Mouse (Mus musculus) midbrain, embryonic 11.5 days (tissue): ENCODE measurements around the gene Pip5k1b. TPM values are rescaled to one million over a fixed set of nuclear protein-coding genes. Genes with fewer than 3 reads are reported as not detected.

Experiments used
- ATAC-seq: fragments of 200-750 bp; cut with Nextera tagmentation; 2 replicates; pipeline ENCODE4 v1.8.0; 2017; ENCODE audit warnings: moderate TSS enrichment, moderate library complexity; ENCODE audit not compliant: low FRiP score
- DNase-seq: peaks from one replicate; pipeline ENCODE4 v3.0.0; 2015; ENCODE audit warnings: low spot score; ENCODE audit errors: missing footprints
- H3K27ac ChIP-seq: fragments of 300-500 bp; sonication (generic); 2 replicates; pipeline ENCODE4 v1.5.1; 2014; ENCODE audit warnings: low read depth, low read length
- H3K27me3 ChIP-seq: fragments of 300-500 bp; sonication (generic); 2 replicates; pipeline ENCODE4 v1.6.1; 2014; ENCODE audit warnings: mild to moderate bottlenecking, low read length, moderate library complexity, mixed read lengths; ENCODE audit not compliant: control insufficient read depth, insufficient read depth
- H3K36me3 ChIP-seq: fragments of 300-500 bp; sonication (generic); 2 replicates; pipeline ENCODE4 v1.6.1; 2014; ENCODE audit warnings: mild to moderate bottlenecking, low read length, moderate library complexity, mixed read lengths; ENCODE audit not compliant: control insufficient read depth, insufficient read depth
- H3K4me1 ChIP-seq: fragments of 300-500 bp; sonication (generic); 2 replicates; pipeline ENCODE4 v1.6.1; 2014; ENCODE audit warnings: low read length; ENCODE audit not compliant: control insufficient read depth, insufficient read depth
- H3K4me2 ChIP-seq: fragments of 300-500 bp; sonication (generic); 2 replicates; pipeline ENCODE4 v1.6.1; 2014; ENCODE audit warnings: mild to moderate bottlenecking, moderate library complexity
- H3K4me3 ChIP-seq: fragments of 300-500 bp; sonication (generic); 2 replicates; pipeline ENCODE4 v1.5.1; 2014; ENCODE audit warnings: low read depth, low read length
- H3K9ac ChIP-seq: fragments of 300-500 bp; sonication (generic); 2 replicates; pipeline ENCODE4 v1.6.1; 2014; ENCODE audit warnings: low read length
- H3K9me3 ChIP-seq: fragments of 300-500 bp; sonication (generic); 2 replicates; pipeline ENCODE4 v1.6.1; 2016; ENCODE audit warnings: low read length; ENCODE audit not compliant: control insufficient read depth
- WGBS: fragments of 180-500 bp; shearing (Covaris S2); extraction: QIAGEN DNeasy Blood & Tissue Kit; methylation state at CpG from one replicate; pipeline ENCODE4 v1.1.7; 2014; 5-methylcytosine and 5-hydroxymethylcytosine counted together
- polyA plus RNA-seq: library from polyadenylated mRNA; unstranded; fragments of >200 nt; fragmentation: Nextera tagmentation; extraction: Ambion mirVana; gene quantifications from 2 replicates; pipeline ENCODE4 v1.2.1, GENCODE M21; 2014

The Pip5k1b gene
- polyA plus RNA-seq, 1 experiment from 2014 or later = 2.3 TPM

GRCm38 (mm10) chr19:24538181-24538580 is 17.5 kb downstream of the Pip5k1b start:
- H3K27ac ChIP-seq = no peak overlapping the region
- no peaks in the 10 kb centered on the region for H3K4me1 ChIP-seq
- no peak overlapping the region for H3K9ac ChIP-seq
- no peaks in the 10 kb centered on the region for H3K9me3 ChIP-seq
- no peaks in the 10 kb centered on the region for H3K27me3 ChIP-seq
- DNase-seq (peak; percentile 4), ATAC-seq (no peak)
- H3K4me2 ChIP-seq = no peak overlapping the region
- WGBS = 89% methylated on average over 6 of the region's 6 CpGs
- H3K4me3 ChIP-seq = no peak overlapping the region
- no peaks in the 10 kb centered on the region for H3K36me3 ChIP-seq

GRCm38 (mm10) chr19:24537691-24538090 is 18.0 kb downstream of the Pip5k1b start:
- peak; percentile 53 for DNase-seq
- H3K9ac ChIP-seq = no peak overlapping the region
- no peaks in the 10 kb centered on the region for H3K27me3 ChIP-seq
- H3K9me3 ChIP-seq = no peaks in the 10 kb centered on the region
- H3K36me3 ChIP-seq = no peaks in the 10 kb centered on the region
- no peak overlapping the region for H3K4me2 ChIP-seq
- no peaks in the 10 kb centered on the region for H3K4me1 ChIP-seq
- ATAC-seq = no peak
- no peak overlapping the region for H3K4me3 ChIP-seq
- WGBS = 90% methylated on average over 4 of the region's 4 CpGs
- H3K27ac ChIP-seq = no peak overlapping the region

DNA sequence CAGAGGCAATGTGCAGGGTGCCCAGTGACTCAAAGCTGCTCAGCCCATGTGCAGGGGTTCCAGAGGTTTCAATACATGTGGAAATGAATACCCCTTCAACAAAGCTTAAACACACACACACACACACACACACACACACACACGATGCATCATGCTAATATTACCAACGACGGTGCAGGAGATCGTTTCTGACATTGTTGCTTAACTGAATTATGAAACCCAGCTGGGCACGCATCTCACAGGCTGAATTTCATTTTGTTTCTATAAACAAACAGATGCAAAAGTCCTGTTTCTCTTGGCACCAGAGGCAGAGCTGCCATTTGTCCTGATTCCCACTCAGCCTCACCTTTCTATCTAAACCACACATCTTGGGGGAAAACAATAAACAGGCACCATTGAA is 18.8 kb downstream of the Pip5k1b start:
- H3K4me1 ChIP-seq = no peaks in the 10 kb centered on the region
- H3K27ac ChIP-seq = no peak overlapping the region
- H3K4me2 ChIP-seq = no peak overlapping the region
- ATAC-seq (no peak), DNase-seq (no peak)
- H3K27me3 ChIP-seq = no peaks in the 10 kb centered on the region
- no peaks in the 10 kb centered on the region for H3K9me3 ChIP-seq
- no peak overlapping the region for H3K9ac ChIP-seq
- no peaks in the 10 kb centered on the region for H3K36me3 ChIP-seq
- 88% methylated on average over 5 of the region's 5 CpGs for WGBS
- H3K4me3 ChIP-seq = no peak overlapping the region

DNA sequence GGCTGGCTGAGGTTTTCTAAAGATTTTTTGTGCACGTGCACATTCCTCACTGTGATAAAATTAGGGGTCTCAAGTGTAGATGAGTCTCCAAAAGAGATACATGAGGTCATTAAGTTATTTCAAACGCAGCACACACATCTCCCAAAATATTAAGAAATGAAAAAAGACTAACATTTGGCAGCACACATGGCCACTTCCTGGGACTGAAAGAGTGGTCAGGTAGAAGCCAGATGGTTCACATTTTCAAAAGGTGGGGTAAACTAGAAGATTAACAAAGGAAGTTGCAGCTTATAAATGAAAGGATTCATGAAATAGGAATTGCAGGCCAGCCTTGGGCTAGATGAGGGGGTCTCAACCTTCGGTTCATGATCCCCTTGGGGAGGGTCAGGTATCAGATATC is 19.4 kb downstream of the Pip5k1b start:
- no peak overlapping the region for H3K27ac ChIP-seq
- H3K27me3 ChIP-seq = no peaks in the 10 kb centered on the region
- no peak for ATAC-seq
- no peak overlapping the region for H3K4me2 ChIP-seq
- WGBS = 90% methylated on average over 3 of the region's 3 CpGs
- H3K9ac ChIP-seq = no peak overlapping the region
- no peaks in the 10 kb centered on the region for H3K36me3 ChIP-seq
- no peaks in the 10 kb centered on the region for H3K4me1 ChIP-seq
- H3K9me3 ChIP-seq = no peaks in the 10 kb centered on the region
- H3K4me3 ChIP-seq = no peak overlapping the region
- DNase-seq = no peak

DNA sequence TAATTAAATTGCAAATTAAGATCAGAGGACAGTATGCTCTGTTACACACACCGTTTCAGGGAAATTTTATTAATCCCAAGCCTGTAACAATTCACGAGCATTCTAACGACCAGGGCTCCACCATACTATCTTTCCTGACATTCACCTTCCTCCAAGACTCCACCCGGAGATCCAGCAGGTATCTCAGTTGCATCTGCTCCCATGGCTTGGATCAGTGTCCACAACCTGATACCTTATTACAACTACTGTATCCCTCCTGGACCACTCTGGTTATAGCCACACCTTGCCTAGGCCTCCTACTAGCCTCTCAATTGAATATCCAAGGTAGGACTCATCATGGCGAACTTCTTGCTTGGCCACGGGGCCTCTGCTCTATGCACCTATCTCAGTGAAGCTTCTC is 20.5 kb downstream of the Pip5k1b start:
- DNase-seq (no peak), ATAC-seq (no peak)
- 94% methylated on average over 6 of the region's 6 CpGs for WGBS
- Histone ChIP-seq H3K4me1 (no peaks in the 10 kb centered on the region), H3K36me3 (no peaks in the 10 kb centered on the region), H3K27ac (no peak overlapping the region), H3K4me2 (no peak overlapping the region), H3K4me3 (no peak overlapping the region), H3K9me3 (no peaks in the 10 kb centered on the region), H3K27me3 (no peaks in the 10 kb centered on the region), H3K9ac (no peak overlapping the region)

DNA sequence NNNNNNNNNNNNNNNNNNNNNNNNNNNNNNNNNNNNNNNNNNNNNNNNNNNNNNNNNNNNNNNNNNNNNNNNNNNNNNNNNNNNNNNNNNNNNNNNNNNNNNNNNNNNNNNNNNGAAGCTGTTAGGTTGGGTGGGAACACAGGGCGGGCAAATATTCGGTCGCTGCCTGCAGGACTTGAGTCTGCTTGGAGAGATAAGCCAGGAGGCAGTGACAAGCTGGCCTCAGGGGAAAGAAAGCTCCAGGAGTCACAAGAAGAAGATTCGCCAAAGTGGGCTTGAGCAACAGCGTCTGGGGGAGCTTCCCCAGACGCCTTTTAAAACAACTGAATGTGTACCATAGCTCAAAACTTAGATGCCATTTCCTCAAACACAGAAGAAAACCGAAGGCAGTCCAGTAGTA is 20.9 kb downstream of the Pip5k1b start:
- no peak overlapping the region for H3K4me3 ChIP-seq
- ATAC-seq (no peak), DNase-seq (peak; percentile 72)
- 80% methylated on average over 7 of the region's 7 CpGs for WGBS
- no peaks in the 10 kb centered on the region for H3K9me3 ChIP-seq
- no peaks in the 10 kb centered on the region for H3K36me3 ChIP-seq
- H3K9ac ChIP-seq = no peak overlapping the region
- no peaks in the 10 kb centered on the region for H3K4me1 ChIP-seq
- no peaks in the 10 kb centered on the region for H3K27me3 ChIP-seq
- no peak overlapping the region for H3K4me2 ChIP-seq
- no peak overlapping the region for H3K27ac ChIP-seq

DNA sequence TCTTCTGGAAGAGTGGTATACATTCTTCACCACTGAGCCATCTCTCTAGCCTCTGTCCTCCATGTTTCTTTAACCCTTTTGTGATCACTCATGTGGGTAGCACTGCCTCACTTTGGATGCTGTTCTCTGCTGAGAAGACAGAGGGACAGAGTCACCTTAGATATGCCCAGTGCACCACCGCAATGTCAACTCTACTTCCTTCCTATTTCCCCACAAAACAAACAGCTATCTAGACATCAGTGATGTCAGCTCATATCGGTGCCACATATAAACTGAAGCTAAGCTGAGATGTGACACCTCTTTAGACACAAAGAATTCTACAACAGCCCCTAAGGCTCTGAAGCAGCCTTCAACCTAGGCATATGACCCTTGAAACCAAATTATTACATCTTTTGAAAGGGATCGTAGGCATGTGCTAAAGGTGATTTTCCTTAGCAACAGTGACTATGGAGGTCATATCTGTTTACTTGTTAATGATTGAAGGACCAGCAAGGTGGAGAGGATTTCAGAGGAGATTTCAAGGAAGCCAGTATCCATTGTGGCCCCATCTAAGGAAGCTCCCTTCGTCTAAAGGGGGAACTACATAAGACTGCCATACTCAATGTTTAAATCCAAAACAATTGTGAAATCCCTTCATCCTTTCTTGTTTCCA is 26.6 kb downstream of the Pip5k1b start:
- Histone ChIP-seq H3K4me3 (no peak overlapping the region), H3K27ac (no peak overlapping the region), H3K4me2 (no peak overlapping the region), H3K9me3 (no peaks in the 10 kb centered on the region), H3K4me1 (no peaks in the 10 kb centered on the region), H3K9ac (no peak overlapping the region), H3K36me3 (no peaks in the 10 kb centered on the region), H3K27me3 (no peaks in the 10 kb centered on the region)
- no peak for ATAC-seq
- peak; percentile 31 for DNase-seq
- WGBS = 93% methylated on average over 4 of the region's 4 CpGs

DNA sequence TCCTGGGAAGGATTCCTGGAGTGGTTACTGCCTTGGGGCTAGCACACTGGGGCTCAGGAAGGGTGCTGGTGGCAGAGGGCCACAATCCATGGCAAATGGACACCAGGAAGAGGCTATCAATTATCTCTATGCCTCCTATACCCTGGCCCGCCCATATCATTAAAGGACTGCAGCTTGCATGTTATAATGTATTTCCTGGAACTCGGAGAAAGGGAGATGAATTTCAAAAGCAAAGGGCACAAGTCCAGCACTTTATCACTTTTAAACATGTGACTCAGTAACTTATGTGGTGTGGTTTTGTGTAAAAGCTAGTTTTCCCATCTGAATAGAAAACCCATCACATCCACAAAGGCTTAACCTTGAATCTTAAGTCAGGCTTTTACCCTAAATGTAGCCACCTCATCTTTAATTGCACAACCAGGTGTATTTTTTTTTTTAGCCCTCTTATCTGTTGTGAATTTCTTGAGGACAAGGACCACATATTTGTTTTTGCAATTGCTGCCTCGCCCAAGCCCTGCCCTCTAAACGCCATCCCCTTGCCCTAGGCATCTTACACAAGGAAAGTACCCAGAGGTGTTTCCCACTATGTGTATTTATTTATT is 27.4 kb downstream of the Pip5k1b start:
- Histone ChIP-seq H3K4me2 (no peak overlapping the region), H3K9me3 (no peaks in the 10 kb centered on the region)
- DNase-seq = peak; percentile 65

DNA sequence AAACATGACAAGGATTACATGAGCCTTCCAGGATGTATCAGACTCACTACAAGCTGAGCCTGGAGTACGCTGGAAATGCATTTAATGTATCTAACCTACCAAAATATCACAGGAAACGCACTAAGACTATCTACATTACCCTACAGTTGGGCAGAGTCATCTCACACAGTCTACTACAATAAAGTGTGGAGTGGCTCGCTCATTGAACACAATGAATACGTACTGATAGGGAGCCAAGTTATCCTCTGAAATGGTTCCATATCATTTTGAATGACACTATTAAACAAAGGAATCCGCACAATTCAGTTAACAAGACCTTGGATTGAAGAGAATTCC is 28.1 kb downstream of the Pip5k1b start:
- no peak for DNase-seq
- no peak overlapping the region for H3K4me3 ChIP-seq
- no peak overlapping the region for H3K27ac ChIP-seq
- H3K4me1 ChIP-seq = no peaks in the 10 kb centered on the region
- no peaks in the 10 kb centered on the region for H3K36me3 ChIP-seq
- 89% methylated on average over 5 of the region's 5 CpGs for WGBS
- no peak for ATAC-seq
- no peak overlapping the region for H3K4me2 ChIP-seq
- H3K27me3 ChIP-seq = no peaks in the 10 kb centered on the region
- no peak overlapping the region for H3K9ac ChIP-seq
- no peaks in the 10 kb centered on the region for H3K9me3 ChIP-seq

More for the DNA sequence above, 27.4 kb downstream of the Pip5k1b start:
- H3K4me1 ChIP-seq = no peaks in the 10 kb centered on the region
- no peak overlapping the region for H3K27ac ChIP-seq
- no peak overlapping the region for H3K4me3 ChIP-seq
- no peaks in the 10 kb centered on the region for H3K27me3 ChIP-seq
- H3K36me3 ChIP-seq = no peaks in the 10 kb centered on the region
- WGBS = 92% methylated on average over 4 of the region's 4 CpGs
- ATAC-seq = no peak
- no peak overlapping the region for H3K9ac ChIP-seq
